Mouse (Mus musculus): ENCODE results near the gene Selenon. TPM values are rescaled to one million over a fixed set of nuclear protein-coding genes. Genes with fewer than 3 reads are reported as not detected.

Gene Selenon
- not detected in 2 replicates for polyA plus RNA-seq (2012)

- TF ChIP-seq GATA1 (IDR thresholded peaks at IDR 0.05; ENCODE audit: low read length): no peak
These were observed at the start of gene Selenon for GRCm38 (mm10) chr4:134551494-134552316. Gene Selenon (minus strand): TSS chr4:134552166.

DNA sequence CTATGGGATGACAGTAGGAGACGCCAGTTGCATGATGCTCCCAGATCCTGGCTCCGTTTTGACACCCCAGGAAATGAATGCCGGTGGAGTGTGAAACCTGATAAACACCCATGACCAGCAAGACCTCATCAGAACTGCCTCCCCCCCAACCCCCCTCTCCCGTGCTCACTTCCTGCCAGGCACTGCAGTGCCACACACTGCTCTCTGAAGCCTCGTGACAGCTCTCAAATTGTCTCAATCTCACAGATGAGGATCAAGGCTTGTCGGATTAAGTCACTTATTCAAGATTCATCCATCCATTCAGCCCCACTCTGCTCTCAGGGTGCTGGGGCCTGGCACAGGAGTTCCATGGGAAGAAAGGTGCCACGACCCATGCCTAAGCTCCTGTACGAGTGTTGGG lies 49.4 kb upstream of the Selenon start:
- TF ChIP-seq GATA1 (IDR thresholded peaks at IDR 0.05; ENCODE audit: low read length): peak; percentile 31

DNA sequence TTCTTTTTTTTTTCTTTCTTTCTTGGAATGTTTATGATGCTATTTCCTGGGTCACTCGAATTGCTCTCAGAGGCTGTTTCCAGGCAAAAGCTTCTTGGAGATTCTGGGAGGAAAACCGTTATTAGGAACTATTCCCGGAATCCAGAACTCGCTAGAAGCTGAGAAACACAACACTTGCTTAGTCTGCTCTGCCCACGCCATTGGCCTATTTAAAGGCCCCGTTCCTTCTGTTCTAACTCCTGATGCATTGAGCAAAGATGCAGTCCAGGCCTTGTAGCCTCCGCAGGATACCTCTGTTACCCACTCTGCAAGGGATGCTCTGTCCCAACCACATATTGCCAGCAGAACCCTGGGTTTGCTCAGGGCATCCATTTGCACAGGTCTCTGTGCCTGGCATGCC lies 48.8 kb upstream of the Selenon start:
- no peak for TF ChIP-seq GATA1 (IDR thresholded peaks at IDR 0.05; ENCODE audit: low read length)

GRCm38 (mm10) chr4:134600060-134600459 lies 48.1 kb upstream of the Selenon start:
- TF ChIP-seq GATA1 (IDR thresholded peaks at IDR 0.05; ENCODE audit: low read length): no peak

DNA sequence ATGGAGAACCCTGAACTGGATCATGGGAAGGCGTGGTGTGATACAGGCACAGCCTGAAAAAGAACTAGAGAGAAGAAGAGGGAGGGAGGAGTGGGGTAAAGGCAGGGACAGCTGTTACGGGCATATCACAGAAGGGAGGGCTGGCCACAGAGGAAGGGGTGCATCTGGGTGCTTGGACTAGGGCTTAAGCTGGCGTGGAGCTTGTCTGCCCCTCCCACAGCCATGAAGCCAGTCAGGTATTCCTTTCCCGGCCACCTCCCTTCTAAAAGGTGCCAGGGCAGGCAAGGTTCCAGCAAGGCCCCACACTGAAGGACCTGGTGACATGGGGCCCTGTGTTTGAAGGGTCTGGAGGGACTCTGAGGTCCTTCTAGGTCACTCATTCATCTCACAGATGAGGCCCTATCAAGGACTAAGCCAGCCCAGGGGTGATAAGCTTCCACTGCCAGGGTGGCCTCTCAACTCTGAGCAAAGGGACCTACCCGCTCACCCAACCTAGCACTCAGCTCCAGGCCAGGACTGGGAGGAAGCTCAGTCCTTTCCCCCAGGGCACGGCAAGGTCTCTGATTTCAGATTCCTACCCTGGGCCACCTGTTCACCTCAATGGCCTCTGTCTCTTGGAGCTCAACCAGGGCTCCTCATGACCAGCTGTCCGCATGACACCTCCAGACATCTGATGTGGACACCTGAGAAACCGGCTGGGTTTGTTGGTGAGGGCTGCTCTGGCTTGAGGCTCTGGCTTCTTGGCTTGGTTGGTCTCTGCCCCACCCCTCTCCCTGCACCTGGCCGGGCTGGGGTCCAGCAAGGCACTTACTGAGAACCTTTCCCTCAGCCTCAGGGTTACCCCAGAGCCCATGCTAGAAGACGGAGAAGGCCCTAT lies 45.1 kb upstream of the Selenon start:
- TF ChIP-seq GATA1 (IDR thresholded peaks at IDR 0.05; ENCODE audit: low read length): no peak

DNA sequence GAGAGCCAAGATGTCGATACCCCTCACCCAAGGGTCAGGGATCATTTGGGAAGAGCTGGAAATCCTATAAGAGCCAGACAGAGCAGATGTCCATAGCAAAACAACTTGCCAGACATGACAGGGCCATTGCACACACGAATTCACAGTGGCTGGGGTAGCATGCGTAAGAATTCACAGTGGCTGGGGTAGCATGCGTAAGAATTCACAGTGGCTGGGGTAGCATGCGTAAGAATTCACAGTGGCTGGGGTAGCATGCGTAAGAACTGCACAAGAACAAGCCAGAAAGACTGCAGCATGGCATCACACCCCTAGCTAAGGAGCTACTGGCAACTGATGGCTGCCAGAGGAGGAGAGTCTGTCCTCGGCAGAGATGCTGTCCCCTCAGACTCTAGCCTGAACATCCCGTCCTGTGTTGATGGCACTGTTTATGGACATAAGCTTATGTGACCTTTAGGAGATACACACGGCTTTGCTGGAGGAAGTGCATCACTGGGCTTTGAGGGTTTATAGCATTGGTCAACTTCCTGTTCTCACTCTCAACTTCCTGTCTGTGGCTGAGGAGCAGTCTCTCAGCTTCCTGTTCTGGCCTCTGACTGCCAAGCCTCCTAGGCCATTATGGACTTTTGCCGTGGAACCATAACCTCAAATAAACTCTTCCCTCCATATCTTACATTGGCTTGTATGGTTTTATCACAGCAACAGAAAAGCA lies 42.9 kb upstream of the Selenon start:
- no peak for TF ChIP-seq GATA1 (IDR thresholded peaks at IDR 0.05; ENCODE audit: low read length)

GRCm38 (mm10) chr4:134592442-134592841 lies 40.5 kb upstream of the Selenon start:
- TF ChIP-seq GATA1 (IDR thresholded peaks at IDR 0.05; ENCODE audit: low read length): no peak

DNA sequence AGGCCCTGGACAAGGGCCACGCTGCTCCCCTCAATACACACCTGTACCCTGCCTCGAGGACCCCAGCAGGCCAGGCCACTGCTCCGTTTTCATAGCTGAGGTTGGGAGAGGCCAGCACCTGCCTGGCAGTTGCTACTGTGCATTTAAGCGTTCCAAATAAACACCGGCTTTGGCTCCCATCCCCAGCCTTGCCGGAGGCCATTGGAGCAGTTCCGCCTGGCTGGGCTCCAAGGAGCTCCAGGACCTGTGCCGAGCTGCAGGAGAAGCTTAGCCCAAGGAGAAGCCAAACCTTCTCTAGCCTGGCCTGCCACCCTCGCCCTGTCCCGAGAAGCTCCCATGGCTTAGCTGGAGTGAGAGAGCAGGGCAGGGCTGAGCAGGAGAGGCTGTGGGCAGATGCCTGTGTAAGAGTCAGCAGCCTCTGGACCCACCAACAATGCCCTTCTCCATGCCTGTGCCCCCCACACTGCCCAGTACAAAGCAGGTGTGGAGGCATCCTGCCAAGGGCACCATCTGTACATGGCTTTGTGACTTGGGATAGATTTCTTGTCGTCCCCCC lies 39.6 kb upstream of the Selenon start:
- no peak for TF ChIP-seq GATA1 (IDR thresholded peaks at IDR 0.05; ENCODE audit: low read length)

GRCm38 (mm10) chr4:134590227-134590926 lies 38.4 kb upstream of the Selenon start:
- TF ChIP-seq GATA1 (IDR thresholded peaks at IDR 0.05; ENCODE audit: low read length): no peak

- TF ChIP-seq GATA1 (IDR thresholded peaks at IDR 0.05; ENCODE audit: low read length): no peak
These were observed 37.8 kb upstream of the Selenon start for GRCm38 (mm10) chr4:134589786-134590185.

DNA sequence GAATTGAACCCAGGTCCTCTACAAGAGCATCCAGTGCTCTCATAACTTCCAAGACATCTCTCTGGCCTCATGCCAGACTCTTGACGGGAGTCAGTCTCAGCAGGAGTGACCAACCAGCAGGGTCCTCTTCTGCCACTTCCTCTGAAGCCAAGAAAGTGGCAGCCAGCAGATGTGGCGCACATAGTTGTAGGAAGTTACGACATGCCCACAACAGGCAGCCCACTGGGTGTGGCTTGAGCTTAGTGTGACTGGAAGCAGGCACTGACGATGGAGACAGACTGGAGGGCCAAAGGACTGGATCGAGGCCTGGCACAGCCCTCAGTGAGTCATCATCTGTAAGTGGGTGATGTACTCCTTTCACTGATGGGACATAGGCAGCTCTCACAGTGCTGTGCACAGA lies 37.0 kb upstream of the Selenon start:
- TF ChIP-seq GATA1 (IDR thresholded peaks at IDR 0.05; ENCODE audit: low read length): no peak

DNA sequence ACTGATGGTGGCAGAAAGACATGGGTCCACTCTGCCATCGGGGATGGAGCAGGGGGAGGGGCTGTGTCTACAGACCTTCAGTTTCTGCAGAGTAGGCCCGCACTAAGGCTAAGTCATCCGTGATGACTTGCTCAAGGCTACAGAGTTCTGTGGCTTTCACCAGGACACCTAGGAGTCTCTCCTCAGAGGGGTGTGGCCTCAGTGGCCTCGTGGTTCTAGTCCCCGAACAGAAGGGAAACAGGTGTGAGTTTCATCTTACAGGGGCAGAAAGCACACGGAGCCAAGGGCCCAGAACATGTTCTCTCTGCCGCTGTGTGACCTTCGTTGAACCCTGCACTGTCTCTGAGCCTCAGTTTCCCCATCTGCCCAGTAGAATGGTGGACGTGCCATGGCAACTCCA lies 36.3 kb upstream of the Selenon start:
- no peak for TF ChIP-seq GATA1 (IDR thresholded peaks at IDR 0.05; ENCODE audit: low read length)

DNA sequence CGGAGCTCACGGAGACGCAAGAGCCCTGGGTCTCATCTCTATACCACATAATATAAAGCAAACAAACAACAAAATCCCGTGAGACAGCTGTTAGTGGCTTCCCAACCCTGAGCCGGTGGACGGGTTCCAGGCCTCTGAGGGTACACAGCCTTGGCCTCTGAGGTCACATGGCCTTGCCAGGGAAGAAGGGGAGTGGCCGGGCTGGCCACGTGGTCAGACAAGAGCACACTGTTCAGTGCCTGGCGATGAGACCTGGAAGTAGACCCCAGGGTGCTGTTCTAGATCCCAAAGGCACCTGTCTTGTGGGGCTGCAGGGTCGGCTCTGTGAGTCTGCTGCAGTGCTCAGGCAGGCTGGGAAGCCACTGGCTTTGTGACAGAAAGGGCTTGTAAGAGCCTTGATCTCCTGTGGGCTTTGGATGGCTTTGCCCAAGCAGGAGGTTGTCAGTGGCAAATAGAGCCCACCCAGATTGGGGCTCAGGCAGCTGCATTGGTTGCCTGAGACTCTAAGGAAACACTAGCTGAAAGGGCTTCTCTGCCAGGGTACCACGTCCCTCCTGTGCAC lies 35.8 kb upstream of the Selenon start:
- no peak for TF ChIP-seq GATA1 (IDR thresholded peaks at IDR 0.05; ENCODE audit: low read length)

- TF ChIP-seq GATA1 (IDR thresholded peaks at IDR 0.05; ENCODE audit: low read length): no peak
These were observed 34.7 kb upstream of the Selenon start for GRCm38 (mm10) chr4:134586631-134587030.

DNA sequence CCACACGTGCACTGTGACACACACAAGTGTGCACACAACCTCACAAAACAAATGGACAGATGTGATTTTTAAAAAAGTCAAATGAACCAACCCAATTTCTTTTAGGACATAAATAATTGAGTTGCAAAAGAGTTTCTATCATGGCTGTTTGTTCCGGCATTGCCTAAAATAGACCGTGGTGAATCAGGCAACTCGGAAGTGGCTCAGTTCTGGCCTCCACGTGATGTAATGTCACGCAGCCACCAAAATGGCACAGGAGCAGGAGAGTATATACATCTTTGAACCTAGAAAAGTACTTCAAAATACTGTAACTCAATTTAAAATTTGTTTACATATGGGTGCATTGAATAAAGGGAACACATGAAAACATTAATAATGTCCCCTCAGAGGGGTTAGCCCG lies 34.2 kb upstream of the Selenon start:
- no peak for TF ChIP-seq GATA1 (IDR thresholded peaks at IDR 0.05; ENCODE audit: low read length)
